Mouse (Mus musculus) thymus, postnatal 14 days (tissue): ENCODE results near the gene Col8a1.

Experiments
- DNase-seq: peaks from one replicate; pipeline ENCODE4 v3.0.0; 2021

Col8a1 gene

GRCm38 (mm10) chr16:57754526-57755125 is at the start of gene Col8a1:
Col8a1 (minus strand) TSS chr16:57754737.
- no peak for DNase-seq

GRCm38 (mm10) chr16:57801886-57802285 is 47.3 kb upstream of the Col8a1 start:
- no peak for DNase-seq

- DNase-seq = no peak
Measured at GRCm38 (mm10) chr16:57796321-57796720, 41.8 kb upstream of the Col8a1 start.

- no peak for DNase-seq
Measured at GRCm38 (mm10) chr16:57779011-57779410, 24.5 kb upstream of the Col8a1 start.

GRCm38 (mm10) chr16:57765615-57766014 is 11.1 kb upstream of the Col8a1 start:
- DNase-seq = no peak

- no peak for DNase-seq
Measured at GRCm38 (mm10) chr16:57759862-57760261, 5.3 kb upstream of the Col8a1 start.

GRCm38 (mm10) chr16:57755708-57756107 is 1.2 kb upstream of the Col8a1 start:
- no peak for DNase-seq

- no peak for DNase-seq
Measured at GRCm38 (mm10) chr16:57755241-57755640, 704 bp upstream of the Col8a1 start.

GRCm38 (mm10) chr16:57753539-57754280 is 827 bp downstream of the Col8a1 start:
- no peak for DNase-seq

GRCm38 (mm10) chr16:57750549-57750948 is 4.0 kb downstream of the Col8a1 start:
- no peak for DNase-seq

- DNase-seq = no peak
Measured at GRCm38 (mm10) chr16:57748093-57748492, 6.4 kb downstream of the Col8a1 start.

- DNase-seq = no peak
Measured at GRCm38 (mm10) chr16:57747357-57748056, 7.0 kb downstream of the Col8a1 start.

GRCm38 (mm10) chr16:57740169-57740568 is 14.4 kb downstream of the Col8a1 start:
- no peak for DNase-seq

- DNase-seq = no peak
Measured at GRCm38 (mm10) chr16:57734942-57735341, 19.6 kb downstream of the Col8a1 start.

GRCm38 (mm10) chr16:57733545-57733944 is 21.0 kb downstream of the Col8a1 start:
- DNase-seq = no peak

- no peak for DNase-seq
Measured at GRCm38 (mm10) chr16:57733139-57733538, 21.4 kb downstream of the Col8a1 start.

- DNase-seq = no peak
Measured at GRCm38 (mm10) chr16:57724978-57725377, 29.6 kb downstream of the Col8a1 start.

GRCm38 (mm10) chr16:57718982-57719381 is 35.6 kb downstream of the Col8a1 start:
- no peak for DNase-seq

GRCm38 (mm10) chr16:57698733-57699132 is 55.8 kb downstream of the Col8a1 start:
- no peak for DNase-seq

- DNase-seq = no peak
Measured at GRCm38 (mm10) chr16:57694694-57695093, 59.8 kb downstream of the Col8a1 start.

GRCm38 (mm10) chr16:57693906-57694522 is 60.5 kb downstream of the Col8a1 start:
- no peak for DNase-seq

- DNase-seq = no peak
Measured at GRCm38 (mm10) chr16:57685790-57686399, 68.6 kb downstream of the Col8a1 start.

- DNase-seq = no peak
Measured at GRCm38 (mm10) chr16:57672251-57672650, 82.3 kb downstream of the Col8a1 start.
